Mouse (Mus musculus) neural tube, embryonic 12.5 days (tissue): ENCODE data around the gene Slc30a1. TPM values are rescaled to one million over a fixed set of nuclear protein-coding genes. Genes with fewer than 3 reads are reported as not detected.

Experiments
- ATAC-seq: fragments of 200-750 bp; cut with Nextera tagmentation; 2 replicates; pipeline ENCODE4 v1.8.0; 2017; ENCODE audit warnings: low read depth, mild to moderate bottlenecking, moderate TSS enrichment, moderate library complexity; ENCODE audit not compliant: low FRiP score
- H3K27ac ChIP-seq: fragments of 300-500 bp; sonication (generic); 2 replicates; pipeline ENCODE4 v1.5.1; 2016
- H3K27me3 ChIP-seq: fragments of 300-500 bp; sonication (generic); replicated peaks from 2 replicates; pipeline ENCODE4 v1.6.1; 2016; ENCODE audit warnings: mild to moderate bottlenecking
- H3K36me3 ChIP-seq: fragments of 300-500 bp; sonication (generic); 2 replicates; pipeline ENCODE4 v1.6.1; 2016; ENCODE audit warnings: mild to moderate bottlenecking
- H3K4me1 ChIP-seq: fragments of 300-500 bp; sonication (generic); 2 replicates; pipeline ENCODE4 v1.6.1; 2016
- H3K4me2 ChIP-seq: fragments of 300-500 bp; sonication (generic); replicated peaks from 2 replicates; pipeline ENCODE4 v1.6.1; 2016; ENCODE audit warnings: mild to moderate bottlenecking
- H3K4me3 ChIP-seq: fragments of 300-500 bp; sonication (generic); 2 replicates; pipeline ENCODE4 v1.5.1; 2016
- H3K9ac ChIP-seq: fragments of 300-500 bp; sonication (generic); 2 replicates; pipeline ENCODE4 v1.6.1; 2016; ENCODE audit warnings: mild to moderate bottlenecking
- H3K9me3 ChIP-seq: fragments of 300-500 bp; sonication (generic); 2 replicates; pipeline ENCODE4 v1.6.1; 2016; ENCODE audit warnings: mild to moderate bottlenecking
- WGBS: fragments of 180-500 bp; shearing (Covaris S2); methylation state at CpG from one replicate; pipeline ENCODE4 v1.1.7; 2016; 5-methylcytosine and 5-hydroxymethylcytosine counted together
- polyA plus RNA-seq: library from polyadenylated mRNA; unstranded; fragments of >200 nt; fragmentation: Nextera tagmentation; extraction: Ambion mirVana; gene quantifications from 2 replicates; pipeline ENCODE4 v1.2.1, GENCODE M21; 2016

Gene Slc30a1
- polyA plus RNA-seq, 1 experiment from 2014 or later: 4.7 TPM

DNA sequence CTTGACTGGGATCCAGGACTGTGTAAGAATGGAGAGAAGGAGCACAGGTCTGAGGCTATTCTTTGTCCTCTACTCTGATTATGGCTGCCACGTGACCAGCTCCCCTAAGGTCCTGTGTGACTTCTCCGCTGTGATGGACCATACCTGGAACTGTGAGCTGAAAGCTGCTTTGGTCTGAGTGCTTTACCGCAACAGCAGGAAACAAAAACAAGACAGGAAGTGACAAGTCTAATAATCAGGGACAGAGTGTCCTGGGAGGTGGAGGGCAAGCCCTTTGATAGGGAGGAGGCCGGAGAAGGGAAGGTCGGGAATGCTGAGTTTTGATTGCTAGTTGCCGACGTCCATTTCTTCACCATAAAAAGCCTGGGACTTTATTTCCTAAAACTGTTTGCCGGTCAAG is 22.5 kb downstream of the Slc30a1 start:
- no peaks in the 10 kb centered on the region for H3K36me3 ChIP-seq
- H3K9ac ChIP-seq: no peak overlapping the region
- H3K27ac ChIP-seq: no peak overlapping the region
- WGBS: 84% methylated on average over 8 of the region's 8 CpGs
- H3K4me1 ChIP-seq: no peaks in the 10 kb centered on the region
- no peak for ATAC-seq
- no peaks in the 10 kb centered on the region for H3K9me3 ChIP-seq
- no peak overlapping the region for H3K4me3 ChIP-seq
- H3K27me3 ChIP-seq: peaks cover 4% of the 10 kb centered on the region; the same call in 1 of the 2 replicates
- no peak overlapping the region for H3K4me2 ChIP-seq

DNA sequence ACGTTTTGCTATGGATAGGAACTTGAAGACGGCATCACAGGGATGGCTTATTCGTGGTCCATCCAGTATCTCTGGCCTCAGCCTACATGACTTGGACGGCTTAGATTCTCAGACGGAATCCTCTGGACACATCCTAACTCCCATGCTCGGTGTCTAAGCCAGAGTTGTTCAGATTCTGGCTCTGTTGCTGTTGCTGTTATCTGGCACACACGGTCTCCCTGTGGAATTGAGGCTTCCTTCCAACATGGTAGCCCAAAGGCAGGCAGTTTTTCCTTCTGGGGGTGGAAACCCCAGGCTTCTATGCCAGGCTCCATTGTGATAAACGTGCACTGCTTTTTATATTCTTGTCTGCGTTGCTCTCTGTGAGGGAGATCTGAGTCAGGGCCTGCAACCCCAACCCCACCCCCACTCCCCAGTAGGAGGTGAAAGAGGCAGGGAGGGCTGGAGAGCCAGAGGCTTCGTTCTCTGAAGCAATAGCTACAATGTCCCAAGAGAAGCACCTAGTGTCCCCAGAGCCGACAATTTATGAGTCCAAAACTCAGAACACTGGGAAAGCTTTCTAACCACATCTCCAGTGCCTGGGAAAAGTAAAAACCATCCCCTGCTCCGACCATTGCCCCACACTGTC is 23.4 kb downstream of the Slc30a1 start:
- no peak overlapping the region for H3K4me2 ChIP-seq
- no peak overlapping the region for H3K4me3 ChIP-seq
- H3K9ac ChIP-seq: no peak overlapping the region
- no peaks in the 10 kb centered on the region for H3K9me3 ChIP-seq
- H3K4me1 ChIP-seq: no peaks in the 10 kb centered on the region
- H3K27ac ChIP-seq: no peak overlapping the region
- ATAC-seq: no peak
- no peaks in the 10 kb centered on the region for H3K36me3 ChIP-seq
- peaks cover 4% of the 10 kb centered on the region; the same call in 1 of the 2 replicates for H3K27me3 ChIP-seq
- 74% methylated on average over 12 of the region's 12 CpGs for WGBS

DNA sequence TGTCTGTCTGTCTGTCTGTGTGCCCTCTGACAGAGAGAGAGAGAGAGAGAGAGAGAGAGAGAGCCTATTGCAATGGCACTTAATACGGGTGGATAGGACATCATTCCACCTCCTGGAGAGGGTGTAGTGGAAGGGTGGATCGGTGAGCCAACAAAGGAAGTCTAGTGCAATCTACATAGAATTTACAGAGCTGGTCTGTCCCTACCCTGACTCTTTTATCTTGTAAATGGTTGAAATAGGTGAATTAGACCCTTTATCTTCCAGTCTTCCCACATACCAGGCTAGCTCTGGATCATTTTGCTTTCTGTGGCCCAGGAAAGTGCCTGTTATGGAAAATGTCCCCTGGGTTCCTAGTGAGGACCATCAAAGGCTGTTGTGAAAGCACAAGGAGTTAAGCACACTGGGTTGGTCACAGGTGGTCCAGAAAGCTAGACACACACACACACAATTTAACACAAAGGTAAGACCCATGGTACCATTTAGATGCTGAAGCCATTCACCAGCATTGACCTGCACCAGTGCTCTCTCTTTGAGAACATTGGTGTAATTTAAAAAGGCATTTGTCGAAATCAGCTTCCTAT is 24.0 kb downstream of the Slc30a1 start:
- Histone ChIP-seq H3K4me2 (no peak overlapping the region), H3K4me3 (no peak overlapping the region), H3K27me3 (peaks cover 4% of the 10 kb centered on the region; the same call in 1 of the 2 replicates), H3K27ac (no peak overlapping the region), H3K4me1 (no peaks in the 10 kb centered on the region), H3K36me3 (no peaks in the 10 kb centered on the region), H3K9ac (no peak overlapping the region), H3K9me3 (no peaks in the 10 kb centered on the region)
- no peak for ATAC-seq
- 69% methylated on average over 3 of the region's 3 CpGs for WGBS

DNA sequence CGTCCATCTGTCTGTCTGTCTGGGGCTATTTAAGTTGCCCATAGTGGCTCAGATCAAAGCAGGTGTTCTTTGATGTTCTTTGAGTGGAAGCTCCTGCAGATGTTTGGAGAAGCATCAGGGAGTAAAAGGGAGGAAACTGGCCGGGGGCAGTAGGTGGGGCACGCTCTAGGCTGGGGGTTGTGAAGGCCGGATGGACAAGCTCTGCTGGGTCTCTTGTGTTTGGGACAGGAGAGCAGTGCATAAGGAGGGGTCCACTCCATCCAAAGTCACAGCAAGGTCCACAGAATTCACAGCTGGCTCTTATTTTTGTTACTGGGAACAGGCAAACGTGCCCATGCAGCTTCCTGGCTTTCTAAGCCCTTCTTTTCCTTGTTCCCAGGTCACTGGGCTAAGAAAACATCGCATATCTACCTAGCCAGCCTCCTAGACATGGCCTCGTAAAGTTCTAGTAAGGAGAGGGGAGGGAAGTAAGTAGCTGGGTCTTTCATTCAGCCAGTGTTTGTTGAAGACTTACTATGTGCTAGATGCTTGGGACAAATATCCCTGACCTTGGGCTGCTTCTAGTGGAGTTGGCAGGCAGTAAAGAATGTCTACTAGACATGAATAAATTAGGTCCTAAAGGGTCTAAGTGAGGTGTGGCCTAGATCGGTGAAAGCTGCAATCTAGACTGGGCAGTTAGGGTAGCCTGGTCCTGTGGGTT is 25.9 kb downstream of the Slc30a1 start:
- no peak overlapping the region for H3K4me3 ChIP-seq
- WGBS: 67% methylated on average over 8 of the region's 8 CpGs
- H3K4me2 ChIP-seq: no peak overlapping the region
- no peaks in the 10 kb centered on the region for H3K4me1 ChIP-seq
- no peak overlapping the region for H3K9ac ChIP-seq
- H3K27me3 ChIP-seq: peaks cover 4% of the 10 kb centered on the region; the same call in 1 of the 2 replicates
- no peak for ATAC-seq
- H3K27ac ChIP-seq: no peak overlapping the region
- no peaks in the 10 kb centered on the region for H3K9me3 ChIP-seq
- no peaks in the 10 kb centered on the region for H3K36me3 ChIP-seq

DNA sequence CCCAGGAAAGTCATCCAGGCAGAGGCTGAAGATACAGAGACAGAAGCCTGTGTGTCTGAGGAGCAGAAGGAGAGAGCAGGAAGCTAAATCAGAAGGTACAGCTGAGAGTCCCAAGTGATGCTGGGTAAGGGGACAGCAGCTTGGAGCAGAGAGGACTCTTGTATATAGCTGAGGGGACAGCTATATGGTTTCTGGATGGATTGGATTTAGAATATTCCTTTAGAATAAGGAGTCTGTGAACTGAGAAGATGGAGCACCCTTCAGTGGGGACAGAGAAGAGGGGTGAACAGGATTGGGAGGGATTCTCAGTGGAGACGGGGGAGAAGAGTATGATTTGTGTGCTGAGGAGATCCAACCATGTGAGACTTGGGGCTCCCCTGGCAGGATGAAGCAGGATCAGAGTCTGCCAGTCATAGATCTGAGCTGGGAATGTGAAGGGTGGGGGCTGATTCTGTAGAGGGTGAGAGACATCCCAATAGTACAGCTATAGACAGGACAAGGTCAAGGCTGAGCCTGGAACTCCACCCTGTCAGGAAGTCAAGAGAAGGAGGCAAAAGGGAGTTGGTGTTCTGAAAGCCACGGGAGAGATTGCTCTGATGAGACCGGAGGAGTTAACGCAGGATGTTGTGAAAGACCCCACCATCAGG is 26.5 kb downstream of the Slc30a1 start:
- Histone ChIP-seq H3K27ac (no peak overlapping the region), H3K4me1 (no peaks in the 10 kb centered on the region), H3K9ac (no peak overlapping the region), H3K36me3 (no peaks in the 10 kb centered on the region), H3K4me2 (no peak overlapping the region), H3K4me3 (no peak overlapping the region), H3K9me3 (no peaks in the 10 kb centered on the region), H3K27me3 (peaks cover under 1% of the 10 kb centered on the region; the same call in 1 of the 2 replicates)
- 76% methylated on average over 4 of the region's 4 CpGs for WGBS
- no peak for ATAC-seq

- Histone ChIP-seq H3K27me3 (no peaks in the 10 kb centered on the region), H3K36me3 (no peaks in the 10 kb centered on the region), H3K4me2 (no peak overlapping the region), H3K4me1 (no peaks in the 10 kb centered on the region), H3K9me3 (no peaks in the 10 kb centered on the region), H3K9ac (no peak overlapping the region), H3K27ac (no peak overlapping the region), H3K4me3 (no peak overlapping the region)
- ATAC-seq: no peak
- 88% methylated on average over 6 of the region's 6 CpGs for WGBS
Measured at GRCm38 (mm10) chr1:191943638-191944037, 37.1 kb downstream of the Slc30a1 start.

DNA sequence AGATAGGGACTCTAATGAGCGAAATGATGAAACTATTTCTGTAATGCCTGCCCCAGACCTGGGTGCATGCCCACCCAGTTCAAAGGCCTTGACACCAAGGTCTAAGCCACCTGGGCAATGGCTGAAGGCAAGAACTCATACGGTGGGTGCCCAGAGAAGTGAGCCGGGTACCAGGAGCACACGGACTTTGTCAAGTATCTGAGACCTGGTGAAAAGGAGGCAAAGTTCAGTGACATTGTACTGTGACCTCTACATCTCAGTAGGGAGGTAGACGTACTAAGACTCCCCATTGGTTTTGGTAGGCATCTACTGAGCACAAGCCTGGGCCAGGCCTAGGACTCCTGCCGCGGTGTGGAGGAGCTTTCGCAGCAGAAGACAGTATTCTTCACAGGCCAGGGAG is 38.8 kb downstream of the Slc30a1 start:
- H3K4me2 ChIP-seq: no peak overlapping the region
- no peak overlapping the region for H3K4me3 ChIP-seq
- no peaks in the 10 kb centered on the region for H3K4me1 ChIP-seq
- no peaks in the 10 kb centered on the region for H3K9me3 ChIP-seq
- 92% methylated on average over 8 of the region's 8 CpGs for WGBS
- no peaks in the 10 kb centered on the region for H3K27me3 ChIP-seq
- no peak overlapping the region for H3K27ac ChIP-seq
- H3K9ac ChIP-seq: no peak overlapping the region
- ATAC-seq: no peak
- no peaks in the 10 kb centered on the region for H3K36me3 ChIP-seq

- no peak for ATAC-seq
- Histone ChIP-seq H3K27ac (no peak overlapping the region), H3K4me2 (no peak overlapping the region), H3K36me3 (no peaks in the 10 kb centered on the region), H3K9me3 (no peaks in the 10 kb centered on the region), H3K4me3 (no peak overlapping the region), H3K4me1 (no peaks in the 10 kb centered on the region), H3K27me3 (no peaks in the 10 kb centered on the region), H3K9ac (no peak overlapping the region)
- 80% methylated on average over 5 of the region's 5 CpGs for WGBS
Measured at GRCm38 (mm10) chr1:191945756-191946155, 39.2 kb downstream of the Slc30a1 start.

GRCm38 (mm10) chr1:191946261-191946660 is 39.7 kb downstream of the Slc30a1 start:
- no peaks in the 10 kb centered on the region for H3K9me3 ChIP-seq
- WGBS: 78% methylated on average over 7 of the region's 7 CpGs

GRCm38 (mm10) chr1:191946835-191947234 is 40.3 kb downstream of the Slc30a1 start:
- Histone ChIP-seq H3K27ac (no peak overlapping the region), H3K36me3 (no peaks in the 10 kb centered on the region), H3K4me1 (no peaks in the 10 kb centered on the region), H3K27me3 (no peaks in the 10 kb centered on the region), H3K9me3 (no peaks in the 10 kb centered on the region), H3K4me2 (no peak overlapping the region), H3K9ac (no peak overlapping the region), H3K4me3 (no peak overlapping the region)
- ATAC-seq: no peak
- 92% methylated on average over 2 of the region's 2 CpGs for WGBS

More at GRCm38 (mm10) chr1:191946261-191946660, 39.7 kb downstream of the Slc30a1 start:
- H3K36me3 ChIP-seq: no peaks in the 10 kb centered on the region
- no peak overlapping the region for H3K4me2 ChIP-seq
- no peak overlapping the region for H3K4me3 ChIP-seq
- no peak overlapping the region for H3K9ac ChIP-seq
- no peaks in the 10 kb centered on the region for H3K27me3 ChIP-seq
- H3K27ac ChIP-seq: no peak overlapping the region
- no peak for ATAC-seq
- no peaks in the 10 kb centered on the region for H3K4me1 ChIP-seq

DNA sequence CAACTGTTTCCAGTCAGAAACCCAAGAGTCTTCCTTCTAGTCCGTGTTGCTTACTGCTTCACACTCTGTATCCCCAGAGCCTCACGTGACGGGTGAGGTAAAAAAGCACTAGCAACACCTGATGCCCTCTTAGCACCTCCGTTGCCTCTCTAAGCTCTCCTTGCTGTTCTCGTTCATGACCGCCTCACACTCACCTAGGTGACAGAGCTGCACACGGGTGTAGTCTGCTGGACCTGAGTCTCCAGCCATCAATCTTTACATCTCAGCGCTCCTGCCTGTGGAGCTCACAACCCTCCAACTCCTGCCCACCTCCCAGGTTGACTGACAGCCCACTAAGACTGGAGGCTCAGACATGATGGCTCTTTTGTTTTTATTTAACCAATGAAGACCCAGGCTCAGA is 41.2 kb downstream of the Slc30a1 start:
- H3K9ac ChIP-seq: no peak overlapping the region
- no peak overlapping the region for H3K27ac ChIP-seq
- H3K4me2 ChIP-seq: no peak overlapping the region
- H3K9me3 ChIP-seq: no peaks in the 10 kb centered on the region
- no peaks in the 10 kb centered on the region for H3K27me3 ChIP-seq
- H3K4me1 ChIP-seq: no peaks in the 10 kb centered on the region
- H3K36me3 ChIP-seq: no peaks in the 10 kb centered on the region
- 76% methylated on average over 8 of the region's 8 CpGs for WGBS
- no peak overlapping the region for H3K4me3 ChIP-seq
- no peak for ATAC-seq

DNA sequence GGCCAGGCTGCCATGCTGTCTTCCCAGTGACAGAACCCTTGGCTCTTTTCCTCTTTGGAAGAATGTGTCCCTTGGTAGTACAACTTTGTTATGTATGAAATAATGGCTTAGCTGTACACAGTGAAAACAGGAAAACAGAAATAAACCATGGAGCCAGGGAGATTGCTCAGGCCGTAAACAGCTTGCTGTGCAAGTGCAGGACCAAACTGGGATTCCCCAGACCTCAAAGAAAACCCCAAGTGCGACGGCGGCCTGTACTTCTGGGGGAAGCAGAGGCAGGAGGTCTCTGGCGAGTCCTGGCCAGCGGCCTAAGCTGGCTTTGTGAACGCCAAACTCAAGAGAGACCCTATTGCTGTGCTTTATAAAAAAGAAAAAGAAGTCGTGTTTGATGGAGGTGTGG is 42.0 kb downstream of the Slc30a1 start:
- no peaks in the 10 kb centered on the region for H3K36me3 ChIP-seq
- no peaks in the 10 kb centered on the region for H3K27me3 ChIP-seq
- 78% methylated on average over 8 of the region's 8 CpGs for WGBS

More for the DNA sequence above, 42.0 kb downstream of the Slc30a1 start:
- Histone ChIP-seq H3K4me1 (no peaks in the 10 kb centered on the region), H3K9ac (no peak overlapping the region), H3K4me2 (no peak overlapping the region), H3K4me3 (no peak overlapping the region), H3K9me3 (no peaks in the 10 kb centered on the region), H3K27ac (no peak overlapping the region)
- ATAC-seq: no peak
